Mouse (Mus musculus): ENCODE measurements around the gene Stox2. TPM values are rescaled to one million over a fixed set of nuclear protein-coding genes. Genes with fewer than 3 reads are reported as not detected.
"Not testable (repeated sequence)": the region's sequence is repeated elsewhere in the genome, so short reads cannot be mapped to it uniquely, and the experiment has no call there.

Gene Stox2
- polyA plus RNA-seq (2016; fragmentation: Nextera tagmentation; extraction: Ambion mirVana): 16.8 and 19.5 TPM in 2 replicates

DNA sequence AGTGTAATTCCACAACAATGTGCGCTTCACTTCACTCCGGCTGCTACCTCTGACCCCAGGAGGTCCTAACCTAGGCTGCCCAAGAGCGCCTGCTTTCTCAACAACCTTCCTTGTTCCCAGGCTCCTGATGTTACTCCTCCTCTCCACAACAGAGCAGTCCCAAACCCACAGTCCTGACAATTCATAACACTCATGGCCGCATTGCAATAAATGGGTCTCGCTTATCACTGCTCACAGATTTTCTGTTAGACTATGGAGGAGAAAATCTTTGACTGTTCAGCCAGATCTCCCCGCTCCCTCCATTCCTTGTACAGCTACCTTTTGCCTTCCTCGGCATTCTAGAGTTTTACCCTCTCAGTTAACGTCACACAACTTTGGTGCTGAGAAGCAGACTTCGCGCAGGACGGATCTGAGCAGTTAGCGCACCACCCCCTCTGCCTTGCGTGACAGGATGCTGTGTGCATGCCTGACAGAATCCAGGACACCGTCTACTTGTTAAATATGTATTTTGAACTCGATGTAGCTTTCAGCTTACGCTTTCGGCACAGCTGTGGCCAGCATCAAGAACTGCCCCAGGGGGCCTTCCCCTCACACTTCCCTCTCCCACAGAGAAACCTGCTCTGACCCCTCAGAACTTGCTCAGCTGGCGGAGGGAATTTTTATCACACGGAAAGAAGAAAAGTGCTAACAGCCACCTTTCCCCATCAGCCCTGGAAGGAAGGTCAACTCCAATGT is at the start of gene Stox2:
Gene Stox2 (minus strand): TSS at position 51 of the 735 bp plus-strand sequence.
- H3K36me3 ChIP-seq (replicated peaks): no peaks in the 10 kb centered on the region
- peak; percentile 16 for DNase-seq (ENCODE audit: low spot score)
- 81% methylated on average over 19 of the region's 19 CpGs for WGBS
- H3K4me1 ChIP-seq: no peaks in the 10 kb centered on the region
- H3K27ac ChIP-seq (replicated peaks): no peak within 1 kb of the TSS
- H3K27me3 ChIP-seq (replicated peaks; ENCODE audit: low read depth, poor library complexity, severe bottlenecking): no peaks in the 10 kb centered on the region
- no peak within 1 kb of the TSS for H3K4me3 ChIP-seq
- 0 out of 2 replicates have a peak, but pooled peaks cover 3% of the 10 kb centered on the region for H3K9me3 ChIP-seq

DNA sequence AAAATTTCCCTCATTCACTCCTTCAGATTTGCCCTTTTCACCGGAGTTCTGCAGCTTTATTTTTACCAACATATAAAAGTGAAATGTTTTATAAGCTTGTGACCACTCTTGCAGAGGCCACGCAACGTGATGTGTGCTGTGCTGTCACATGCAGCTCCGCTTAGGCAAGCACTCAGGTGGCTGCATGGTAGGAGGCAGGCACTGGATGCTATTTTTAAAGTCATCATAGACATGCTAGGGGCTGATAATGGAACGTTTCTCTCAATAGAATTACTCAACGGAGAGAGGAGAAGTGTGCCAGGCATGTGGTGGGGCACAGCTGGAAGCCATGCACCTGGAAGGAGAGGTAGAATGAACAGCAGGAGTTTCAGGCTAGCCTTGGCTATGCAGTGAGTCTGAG is 49.3 kb upstream of the Stox2 start:
- Histone ChIP-seq H3K4me1 (no peaks in the 10 kb centered on the region), H3K36me3 (replicated peaks) (peaks cover 99% of the 10 kb centered on the region), H3K4me3 (no peak overlapping the region), H3K27ac (replicated peaks) (no peak overlapping the region), H3K27me3 (replicated peaks; ENCODE audit: low read depth, poor library complexity, severe bottlenecking) (no peaks in the 10 kb centered on the region), H3K9me3 (no peaks in the 10 kb centered on the region)
- 90% methylated on average over 6 of the region's 6 CpGs for WGBS
- DNase-seq (ENCODE audit: low spot score): no peak

DNA sequence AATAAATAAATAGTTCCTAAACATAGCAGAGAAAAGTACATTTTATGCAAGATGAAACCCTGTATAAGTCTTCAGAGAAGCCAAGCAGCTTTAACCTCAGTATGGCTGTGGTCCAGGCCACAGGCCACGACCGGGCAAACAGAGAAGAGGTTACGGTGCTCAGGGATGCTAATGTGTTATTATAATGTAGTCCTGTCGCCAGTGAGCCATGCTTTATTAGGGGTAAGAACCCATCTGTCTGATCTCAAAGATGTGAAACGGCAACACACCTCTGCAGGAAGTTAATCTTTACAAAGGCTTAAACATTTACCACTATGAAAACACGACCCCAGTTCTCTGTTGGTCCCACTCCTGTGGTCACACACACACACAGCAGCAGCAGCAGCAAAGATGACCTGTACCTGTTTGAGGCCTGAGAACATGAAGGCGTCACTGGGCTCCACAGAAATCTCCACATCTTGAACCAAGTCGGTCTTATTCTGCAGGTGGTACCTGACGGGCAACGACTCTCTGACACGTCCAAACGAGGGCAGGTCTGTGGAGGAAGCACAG is 48.5 kb upstream of the Stox2 start:
- Histone ChIP-seq H3K9me3 (no peaks in the 10 kb centered on the region), H3K27me3 (replicated peaks; ENCODE audit: low read depth, poor library complexity, severe bottlenecking) (no peaks in the 10 kb centered on the region), H3K36me3 (replicated peaks) (peaks cover 97% of the 10 kb centered on the region), H3K27ac (replicated peaks) (no peak overlapping the region), H3K4me1 (no peaks in the 10 kb centered on the region), H3K4me3 (no peak overlapping the region)
- DNase-seq (ENCODE audit: low spot score): no peak
- 92% methylated on average over 12 of the region's 12 CpGs for WGBS

DNA sequence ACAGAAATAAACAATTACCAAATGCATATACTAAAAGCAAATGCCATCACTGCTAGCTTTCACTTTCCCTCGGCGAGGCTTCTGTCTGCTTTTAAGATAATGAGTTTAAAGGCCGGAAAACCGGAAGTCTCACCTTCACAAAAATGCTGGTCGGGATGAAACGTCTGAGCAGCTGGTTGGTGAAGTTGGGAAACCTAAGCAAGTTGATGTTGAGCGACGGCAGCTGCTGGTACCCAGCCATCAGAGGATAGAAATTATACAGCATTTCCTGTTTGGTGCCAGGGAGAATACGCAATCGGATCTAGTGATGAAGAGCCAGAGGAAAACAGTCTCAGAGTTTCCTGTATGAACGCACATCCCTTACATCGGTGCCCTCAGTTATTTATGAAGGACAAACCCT is 46.9 kb upstream of the Stox2 start:
- 95% methylated on average over 12 of the region's 12 CpGs for WGBS
- Histone ChIP-seq H3K27me3 (replicated peaks; ENCODE audit: low read depth, poor library complexity, severe bottlenecking) (no peaks in the 10 kb centered on the region), H3K27ac (replicated peaks) (no peak overlapping the region), H3K4me1 (no peaks in the 10 kb centered on the region), H3K4me3 (no peak overlapping the region), H3K9me3 (no peaks in the 10 kb centered on the region), H3K36me3 (replicated peaks) (peaks cover 93% of the 10 kb centered on the region)
- no peak for DNase-seq (ENCODE audit: low spot score)

DNA sequence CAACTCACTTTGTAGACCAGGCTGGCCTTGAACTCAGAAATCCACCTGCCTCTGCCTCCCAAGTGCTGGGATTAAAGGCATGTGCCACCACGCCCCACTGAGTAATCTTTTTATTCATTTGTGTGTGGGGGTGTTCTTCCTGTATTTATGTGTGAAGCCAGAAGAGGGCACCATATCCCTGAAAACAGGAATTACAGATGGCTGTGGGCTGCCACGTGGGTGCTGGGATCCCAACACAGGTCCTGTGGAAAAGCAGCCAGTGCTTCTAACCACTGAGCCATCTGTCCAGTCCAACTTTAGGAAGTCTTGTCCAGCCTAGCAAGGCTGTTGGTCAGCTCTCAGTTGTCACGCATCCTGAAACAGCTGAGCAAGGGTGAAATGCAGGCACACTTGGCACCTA is 41.1 kb upstream of the Stox2 start:
- Histone ChIP-seq H3K36me3 (replicated peaks) (peaks cover 46% of the 10 kb centered on the region), H3K4me1 (peaks cover 2% of the 10 kb centered on the region; the same call in 1 of the 2 replicates), H3K9me3 (peaks cover 6% of the 10 kb centered on the region), H3K27me3 (replicated peaks; ENCODE audit: low read depth, poor library complexity, severe bottlenecking) (no peaks in the 10 kb centered on the region), H3K27ac (replicated peaks) (no peak overlapping the region), H3K4me3 (no peak overlapping the region)
- WGBS: 88% methylated on average over 3 of the region's 3 CpGs
- DNase-seq (ENCODE audit: low spot score): no peak

DNA sequence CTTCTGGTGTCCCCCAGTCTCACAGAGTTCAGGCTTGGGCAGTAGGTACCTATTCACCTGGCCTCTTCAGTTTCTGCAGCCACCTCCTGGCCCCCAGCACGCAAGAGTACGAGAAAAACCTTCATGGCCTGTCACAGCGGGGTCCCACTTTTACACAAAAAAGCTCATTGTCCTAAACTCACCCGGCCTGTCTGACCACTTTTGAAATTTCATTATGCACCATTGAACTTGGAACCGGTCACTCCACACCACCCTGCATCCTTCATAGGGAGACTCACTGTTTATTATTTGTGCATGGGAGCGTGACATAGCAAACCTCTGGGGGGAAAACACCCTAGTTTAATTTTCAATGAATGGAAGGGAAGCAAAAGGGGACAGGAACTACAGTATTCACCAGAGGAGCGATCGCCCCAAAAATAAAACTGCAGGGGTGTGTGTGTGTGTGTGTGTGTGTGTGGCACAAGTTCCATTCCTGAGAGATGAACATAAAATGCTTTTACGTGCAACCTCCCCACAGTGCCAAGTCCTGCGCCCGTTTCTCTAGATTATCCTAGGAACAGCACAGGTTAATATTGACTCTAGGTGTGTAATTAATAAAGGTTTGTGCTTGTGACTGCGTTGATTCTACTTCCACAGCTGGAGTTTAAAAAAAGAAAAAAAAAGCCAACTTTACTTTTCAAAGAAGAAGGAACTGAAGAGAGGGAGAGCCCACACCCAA is 36.4 kb upstream of the Stox2 start:
- Histone ChIP-seq H3K4me1 (peaks cover 7% of the 10 kb centered on the region), H3K27ac (replicated peaks) (no peak overlapping the region), H3K9me3 (peaks cover 4% of the 10 kb centered on the region), H3K4me3 (no peak overlapping the region), H3K27me3 (replicated peaks; ENCODE audit: low read depth, poor library complexity, severe bottlenecking) (no peaks in the 10 kb centered on the region), H3K36me3 (replicated peaks) (peaks cover 5% of the 10 kb centered on the region)
- 69% methylated on average over 12 of the region's 12 CpGs for WGBS
- peak; percentile 27 for DNase-seq (ENCODE audit: low spot score)

DNA sequence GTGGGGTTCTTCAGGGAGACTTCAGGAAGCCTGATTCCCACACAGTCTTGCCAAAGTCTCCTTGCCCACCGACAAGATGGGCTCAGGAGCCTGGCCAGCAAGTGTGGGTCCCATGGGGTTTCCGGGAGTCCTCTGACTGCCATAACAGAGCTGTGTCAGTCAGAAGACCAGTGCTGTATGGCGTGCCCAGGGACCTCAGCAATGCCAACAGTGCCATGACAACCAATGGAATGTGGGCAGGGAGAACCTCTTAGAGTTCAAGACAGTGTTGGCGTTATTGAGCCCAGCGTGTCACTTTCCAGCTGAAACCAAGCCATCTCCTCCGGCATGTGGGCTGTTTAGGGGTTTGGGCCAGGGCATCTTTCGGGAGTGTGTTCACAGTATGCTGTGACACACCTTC is 33.9 kb upstream of the Stox2 start:
- H3K27ac ChIP-seq (replicated peaks): no peak overlapping the region
- 93% methylated on average over 7 of the region's 7 CpGs for WGBS

DNA sequence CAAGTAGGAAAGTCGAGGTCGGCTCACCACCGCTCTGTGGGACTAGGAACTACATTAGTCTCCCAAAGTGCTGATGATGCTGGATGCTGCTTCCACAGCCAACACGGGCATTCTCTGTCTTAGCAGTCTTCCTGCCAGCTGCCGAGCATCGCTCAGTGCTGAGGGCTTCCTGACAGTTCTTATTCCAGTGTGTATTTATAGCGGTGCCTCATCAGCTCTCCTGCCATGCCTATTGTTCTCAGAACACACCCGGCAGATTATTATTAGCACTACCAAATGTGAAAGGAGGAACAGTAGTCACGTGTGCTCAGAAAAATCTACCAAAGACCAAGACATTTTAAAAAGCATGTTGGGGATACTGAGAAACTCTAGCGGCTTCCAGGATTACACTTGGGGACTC is 15.5 kb upstream of the Stox2 start:
- WGBS: 88% methylated on average over 10 of the region's 10 CpGs
- no peak overlapping the region for H3K27ac ChIP-seq (replicated peaks)
- H3K36me3 ChIP-seq (replicated peaks): no peaks in the 10 kb centered on the region
- H3K27me3 ChIP-seq (replicated peaks; ENCODE audit: low read depth, poor library complexity, severe bottlenecking): no peaks in the 10 kb centered on the region
- H3K9me3 ChIP-seq: peaks cover 9% of the 10 kb centered on the region; the same call in 1 of the 2 replicates
- H3K4me1 ChIP-seq: no peaks in the 10 kb centered on the region
- H3K4me3 ChIP-seq: no peak overlapping the region
- no peak for DNase-seq (ENCODE audit: low spot score)

More for the DNA sequence above, 33.9 kb upstream of the Stox2 start:
- Histone ChIP-seq H3K36me3 (replicated peaks) (no peaks in the 10 kb centered on the region), H3K4me1 (peaks cover 7% of the 10 kb centered on the region), H3K9me3 (no peaks in the 10 kb centered on the region), H3K4me3 (no peak overlapping the region), H3K27me3 (replicated peaks; ENCODE audit: low read depth, poor library complexity, severe bottlenecking) (no peaks in the 10 kb centered on the region)
- DNase-seq (ENCODE audit: low spot score): no peak

DNA sequence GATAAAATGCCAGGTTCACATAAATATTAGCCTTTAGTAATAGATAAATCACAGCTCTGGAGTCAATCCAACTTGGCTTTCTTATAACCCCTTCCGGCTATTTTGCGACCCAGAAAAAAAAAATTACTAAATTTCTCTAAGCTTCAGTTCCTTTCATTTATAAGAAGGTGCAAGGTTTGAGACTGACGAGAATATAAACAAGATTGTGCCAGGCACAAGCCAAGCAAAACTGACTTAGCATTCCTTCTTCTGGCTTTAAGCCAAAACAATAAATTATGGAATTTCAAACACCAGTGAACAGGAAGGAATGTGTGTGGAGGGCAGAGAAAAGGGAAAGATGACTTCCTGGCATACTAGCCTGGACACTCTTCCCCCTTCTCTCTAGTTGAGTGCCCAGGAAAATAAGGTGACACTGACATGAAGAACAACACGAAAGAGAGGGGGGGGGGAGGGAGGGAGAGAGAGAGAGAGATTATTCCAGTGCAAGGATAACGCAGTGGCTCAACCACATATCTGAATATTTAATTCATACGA is 13.1 kb upstream of the Stox2 start:
- Histone ChIP-seq H3K9me3 (peaks cover 7% of the 10 kb centered on the region; the same call in 1 of the 2 replicates), H3K4me3 (no peak overlapping the region), H3K27me3 (replicated peaks; ENCODE audit: low read depth, poor library complexity, severe bottlenecking) (no peaks in the 10 kb centered on the region), H3K36me3 (replicated peaks) (no peaks in the 10 kb centered on the region), H3K27ac (replicated peaks) (no peak overlapping the region), H3K4me1 (no peaks in the 10 kb centered on the region)
- 92% methylated on average over 6 of the region's 6 CpGs for WGBS
- DNase-seq (ENCODE audit: low spot score): no peak

DNA sequence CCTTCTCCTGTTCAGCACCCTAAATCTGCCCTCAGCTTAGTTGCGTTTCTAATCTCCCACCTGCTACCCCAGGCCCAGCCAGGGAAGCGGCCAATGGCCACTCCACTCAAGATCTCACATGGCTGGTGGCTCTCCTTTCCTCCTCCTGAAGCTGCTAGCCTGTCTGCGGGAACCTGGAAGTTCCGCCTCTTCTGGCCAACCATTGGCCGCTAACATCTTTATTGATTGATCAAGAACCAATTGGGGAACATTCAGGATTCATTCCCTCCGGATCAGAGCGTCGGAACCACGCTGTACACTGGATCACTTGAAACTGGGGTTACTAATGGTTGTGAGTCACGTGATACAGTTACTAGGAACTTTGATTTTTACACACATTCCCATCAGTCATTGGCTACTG is 12.4 kb upstream of the Stox2 start:
- H3K4me1 ChIP-seq: no peaks in the 10 kb centered on the region
- peaks cover 7% of the 10 kb centered on the region; the same call in 1 of the 2 replicates for H3K9me3 ChIP-seq
- 93% methylated on average over 10 of the region's 10 CpGs for WGBS
- H3K36me3 ChIP-seq (replicated peaks): no peaks in the 10 kb centered on the region
- no peak overlapping the region for H3K4me3 ChIP-seq
- no peaks in the 10 kb centered on the region for H3K27me3 ChIP-seq (replicated peaks; ENCODE audit: low read depth, poor library complexity, severe bottlenecking)
- DNase-seq (ENCODE audit: low spot score): no peak
- no peak overlapping the region for H3K27ac ChIP-seq (replicated peaks)

DNA sequence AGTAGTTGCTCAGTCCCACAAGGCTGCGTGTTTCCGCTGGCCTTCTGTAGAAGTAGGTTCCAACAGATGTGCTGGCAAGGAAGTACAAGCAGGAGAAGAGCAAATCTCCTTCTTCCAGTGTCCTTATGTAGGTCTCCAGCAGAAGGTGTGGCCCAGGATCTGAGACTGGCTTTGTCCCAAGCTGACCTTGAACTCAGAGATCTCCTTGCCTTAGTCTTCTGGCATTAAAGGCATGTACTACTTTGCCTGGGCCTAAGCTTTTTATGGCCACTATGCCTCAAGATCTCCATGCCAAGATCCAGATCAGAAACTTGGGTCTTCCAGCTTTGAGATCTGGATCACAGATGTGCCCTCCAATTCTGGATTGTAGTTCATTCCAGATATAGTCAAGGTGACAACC is 3.0 kb upstream of the Stox2 start:
- not testable (repeated sequence) for H3K36me3 ChIP-seq (replicated peaks); DNase-seq (ENCODE audit: low spot score); H3K27me3 ChIP-seq (replicated peaks; ENCODE audit: low read depth, poor library complexity, severe bottlenecking); H3K4me1 ChIP-seq; H3K4me3 ChIP-seq; H3K27ac ChIP-seq (replicated peaks); H3K9me3 ChIP-seq
- 94% methylated on average over 2 of the region's 2 CpGs for WGBS

DNA sequence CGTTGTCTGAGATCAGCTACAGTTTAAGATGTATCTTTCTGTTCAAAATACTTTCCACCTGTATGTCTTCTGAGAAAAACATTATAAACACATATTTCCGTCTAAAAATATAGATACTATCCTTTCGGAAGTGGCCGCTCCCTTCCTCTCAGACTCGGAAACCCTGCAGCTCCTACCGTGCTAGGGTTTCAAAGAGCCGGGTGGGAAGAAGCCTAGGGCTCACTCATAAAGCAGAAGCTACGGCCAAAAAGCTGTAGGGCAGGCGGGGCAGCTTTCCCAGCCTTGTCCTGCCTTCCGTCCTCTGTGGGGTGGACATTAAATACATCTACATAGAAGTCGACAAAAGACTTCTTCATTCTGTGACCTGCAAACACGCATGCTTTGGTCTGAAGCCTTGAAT is 6.9 kb downstream of the Stox2 start:
- 65% methylated on average over 12 of the region's 12 CpGs for WGBS
- H3K27me3 ChIP-seq (replicated peaks; ENCODE audit: low read depth, poor library complexity, severe bottlenecking): no peaks in the 10 kb centered on the region

More for the DNA sequence above, 6.9 kb downstream of the Stox2 start:
- Histone ChIP-seq H3K36me3 (replicated peaks) (no peaks in the 10 kb centered on the region), H3K4me3 (no peak overlapping the region), H3K27ac (replicated peaks) (no peak overlapping the region), H3K4me1 (peaks cover 9% of the 10 kb centered on the region; the same call in 1 of the 2 replicates), H3K9me3 (no peaks in the 10 kb centered on the region)
- DNase-seq (ENCODE audit: low spot score): no peak

All from embryonic facial prominence, embryonic 10.5 days (tissue).